Mouse (Mus musculus): ENCODE data around the gene St6galnac3. TPM values are rescaled to one million over a fixed set of nuclear protein-coding genes. Genes with fewer than 3 reads are reported as not detected.

The St6galnac3 gene
- total RNA-seq, 2 experiments from 2014 or later, result 22.0 to 25.9 TPM

DNA sequence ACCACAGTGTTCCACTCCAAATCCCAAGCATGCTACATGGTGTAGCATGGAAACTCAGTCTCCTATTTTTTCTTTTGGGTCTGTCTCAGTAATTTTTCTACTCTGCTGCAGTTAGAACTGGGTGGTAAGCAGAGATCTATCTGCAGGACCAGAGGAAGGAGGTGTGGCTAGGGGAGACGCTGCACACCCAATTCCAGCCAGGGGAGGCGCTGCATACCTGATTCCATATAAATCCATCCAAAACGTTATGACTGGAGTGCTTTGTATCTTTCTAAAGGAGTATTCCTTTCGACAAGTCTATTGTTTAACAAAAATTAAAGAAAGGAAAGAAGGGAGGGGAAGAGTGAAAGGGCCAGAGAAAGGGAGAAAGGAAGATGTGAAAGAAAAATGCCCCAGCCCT lies 476.9 kb downstream of the St6galnac3 start:
- DNase-seq (ENCODE audit: low spot score in 2 of 2), result no peak

DNA sequence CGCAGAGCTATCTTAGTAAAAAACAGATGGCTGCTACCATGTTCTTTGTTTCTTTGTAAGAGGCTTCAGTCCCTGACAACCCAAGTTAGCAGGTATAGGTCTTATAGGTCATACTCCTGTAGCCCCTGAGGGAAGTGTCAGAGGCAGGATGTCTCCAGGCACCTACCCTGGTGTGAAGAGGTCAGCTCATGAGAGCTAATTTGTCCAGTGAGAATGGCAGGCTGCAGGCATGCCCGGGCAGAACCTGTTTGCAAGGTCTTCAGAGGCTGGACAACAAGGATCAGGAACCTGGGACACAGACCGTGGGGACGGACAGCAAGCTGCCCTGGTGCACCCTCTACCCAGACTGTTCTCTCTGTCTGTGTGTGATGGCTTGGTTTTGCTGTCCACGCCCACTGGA lies 482.4 kb downstream of the St6galnac3 start:
- DNase-seq (ENCODE audit: low spot score in 2 of 2), result no peak

DNA sequence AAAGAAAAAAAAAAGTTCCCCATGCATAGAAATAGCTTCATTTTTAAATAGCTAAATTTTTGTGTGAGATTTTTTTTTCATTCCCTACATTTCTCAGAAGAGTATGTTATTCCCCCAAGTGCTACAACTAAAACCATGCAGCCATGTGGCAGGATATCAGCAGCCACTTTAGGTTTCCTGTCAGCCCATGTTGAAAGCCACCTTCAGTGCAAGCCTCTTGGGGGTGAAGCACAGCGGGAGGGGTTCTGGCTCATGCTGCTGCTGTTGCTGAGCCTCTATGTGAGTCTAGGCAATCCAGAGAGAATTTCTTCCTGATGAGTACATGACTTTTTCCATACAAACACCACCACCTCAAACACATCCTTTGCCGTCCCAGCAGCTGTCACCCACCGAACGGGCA lies 483.8 kb downstream of the St6galnac3 start:
- no peak for DNase-seq (ENCODE audit: low spot score in 2 of 2)

DNA sequence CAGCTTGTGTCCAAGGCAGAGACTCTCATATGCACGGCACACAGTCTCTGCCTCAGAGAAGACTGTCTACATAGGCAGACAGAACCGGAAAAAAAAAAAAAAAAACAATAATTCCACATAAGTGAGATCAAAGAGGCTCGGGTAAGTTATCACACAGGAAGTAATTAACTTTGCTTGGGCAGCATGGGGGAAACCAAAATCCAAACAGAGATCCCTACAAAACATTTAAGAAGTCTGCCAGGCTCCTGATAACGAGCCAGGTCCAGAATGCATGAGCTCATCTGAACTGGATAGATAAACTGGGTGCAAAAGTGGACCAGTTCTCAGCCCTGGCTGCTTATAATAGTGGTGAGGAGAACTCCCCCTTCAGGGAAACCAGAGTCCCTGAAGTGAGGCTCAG lies 484.6 kb downstream of the St6galnac3 start:
- DNase-seq (ENCODE audit: low spot score in 2 of 2), result no peak

DNA sequence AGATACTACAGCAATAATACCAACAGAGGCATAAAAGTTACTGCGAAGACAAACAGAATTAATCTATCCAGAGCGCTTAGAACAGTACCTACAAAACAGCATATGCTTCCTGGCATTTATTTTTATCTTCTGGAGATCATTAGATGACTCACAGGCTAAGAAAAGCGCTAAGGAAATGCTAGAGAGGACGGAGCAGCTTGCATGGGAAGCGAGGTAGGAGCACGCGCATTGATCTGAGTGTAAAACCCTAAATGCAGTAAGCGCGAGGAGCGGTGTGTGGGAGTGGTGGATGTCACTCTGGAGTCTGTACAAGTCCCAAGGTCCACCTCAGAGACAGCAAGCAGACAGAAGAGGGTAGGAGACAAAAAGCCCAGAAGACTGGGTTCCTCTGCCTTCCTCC lies 486.6 kb downstream of the St6galnac3 start:
- no peak for DNase-seq (ENCODE audit: low spot score in 2 of 2)

DNA sequence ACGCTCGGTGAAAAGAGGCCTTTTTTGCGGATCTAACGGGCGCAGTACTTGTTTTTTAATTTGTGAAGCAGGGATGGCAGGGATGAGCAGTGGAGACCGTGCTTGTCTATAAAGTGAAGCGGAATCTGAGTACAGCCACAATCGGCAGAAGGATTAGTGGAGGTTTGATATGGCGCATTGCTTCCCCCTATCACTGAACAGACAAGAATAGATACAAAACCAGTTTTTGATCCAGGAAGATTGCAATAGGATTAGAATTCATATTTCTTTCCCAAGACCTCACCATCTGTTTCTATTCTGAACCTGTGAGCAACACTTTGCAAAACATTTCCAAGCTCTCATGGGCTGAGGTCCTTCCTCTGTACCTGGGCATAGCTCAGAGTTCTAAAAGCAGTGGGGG lies 488.7 kb downstream of the St6galnac3 start:
- DNase-seq (ENCODE audit: low spot score in 2 of 2), result no peak

DNA sequence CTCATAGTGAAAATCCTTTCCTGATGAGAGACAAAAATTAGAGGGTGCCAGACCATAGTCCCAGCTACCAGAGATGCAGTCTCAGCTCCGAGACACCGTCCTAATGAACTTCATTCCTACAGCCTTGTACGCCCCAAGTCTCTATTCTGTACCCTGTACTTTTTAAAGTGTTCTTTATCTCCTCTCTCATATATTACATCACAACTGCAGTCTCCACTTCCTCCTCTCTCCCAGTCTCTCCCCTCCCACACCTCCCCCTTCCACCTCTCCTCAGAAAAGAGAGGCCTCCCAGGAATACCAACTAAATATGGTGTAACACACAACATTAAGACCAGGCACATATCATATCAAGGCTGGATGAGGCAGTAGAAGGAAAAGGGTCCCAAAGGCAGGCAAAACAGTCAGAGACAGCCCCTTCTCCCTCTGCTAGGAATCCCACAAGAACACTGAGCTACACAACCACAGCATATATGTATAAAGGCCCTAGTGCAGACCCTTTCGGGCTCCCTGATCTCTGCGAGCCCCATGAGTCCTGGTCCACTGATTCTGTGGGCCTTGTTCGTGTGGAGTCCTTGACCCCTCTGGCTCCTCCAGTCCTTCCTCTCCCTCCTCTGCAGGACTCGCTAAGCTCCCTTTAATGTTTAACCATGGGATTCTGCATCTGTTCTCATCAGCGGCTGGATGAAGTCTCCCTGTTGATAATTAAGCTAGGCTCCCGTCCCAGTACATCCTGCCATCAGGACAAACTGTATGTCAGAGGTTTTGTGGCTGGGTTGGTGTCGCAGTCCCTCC lies 502.2 kb downstream of the St6galnac3 start:
- DNase-seq (ENCODE audit: low spot score in 2 of 2), result no peak

DNA sequence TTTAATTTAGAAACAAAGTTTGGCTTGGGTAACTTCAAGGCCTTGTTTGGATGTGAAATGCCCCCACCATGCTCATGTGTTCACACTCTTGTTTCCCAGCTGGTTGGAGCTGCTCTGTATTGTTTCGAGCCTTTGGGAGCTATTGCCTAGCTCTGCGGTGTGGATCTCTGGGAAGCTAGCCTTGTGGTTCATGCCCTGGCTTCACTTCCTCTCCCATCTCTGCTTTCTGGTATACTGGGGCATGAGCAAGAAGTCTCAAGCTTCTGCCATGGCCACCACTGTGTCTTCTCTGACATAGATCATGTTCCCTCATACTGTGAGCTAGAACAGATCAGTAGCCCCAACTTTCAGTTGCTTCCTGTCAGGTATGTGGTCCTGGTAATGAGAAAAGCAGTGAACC lies 505.6 kb downstream of the St6galnac3 start:
- DNase-seq (ENCODE audit: low spot score in 2 of 2), result no peak

DNA sequence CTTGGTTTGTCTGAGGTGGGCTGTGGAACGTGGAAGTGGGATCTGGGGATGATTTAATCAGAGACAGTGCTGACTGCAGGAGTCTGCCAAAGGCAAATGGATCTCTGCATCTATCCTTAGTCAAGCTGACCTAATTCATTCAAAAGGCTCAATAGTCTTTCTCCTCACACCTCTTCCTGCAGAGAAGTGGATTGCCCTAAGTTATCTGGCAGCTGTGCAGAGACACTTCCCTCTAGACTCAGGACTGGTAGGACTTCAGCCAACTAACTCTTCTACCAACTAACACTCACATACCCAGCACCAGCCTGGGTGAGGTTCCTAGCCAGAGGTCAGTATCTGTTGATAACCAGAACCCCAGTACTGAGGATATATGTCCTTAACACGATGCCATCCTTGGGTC lies 516.8 kb downstream of the St6galnac3 start:
- DNase-seq (ENCODE audit: low spot score in 2 of 2), result no peak

DNA sequence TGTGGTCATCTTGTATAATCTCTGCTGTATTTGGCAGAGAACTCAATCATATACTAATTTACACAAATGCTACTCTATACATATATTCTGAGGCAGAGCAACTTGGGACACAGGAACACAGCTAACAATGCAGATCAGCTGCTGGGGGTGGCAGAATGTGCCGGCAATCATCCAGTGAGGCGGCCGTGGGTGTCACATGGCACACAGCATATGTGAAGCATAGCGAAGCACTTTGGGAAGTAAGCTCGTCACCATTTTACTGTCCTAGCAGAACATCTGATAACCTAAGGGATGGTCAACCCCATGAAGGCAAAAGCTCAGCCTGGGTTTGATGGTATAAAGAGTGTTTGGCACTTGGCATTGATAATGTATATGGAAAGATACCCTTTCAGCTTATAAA lies 520.9 kb downstream of the St6galnac3 start:
- no peak for DNase-seq (ENCODE audit: low spot score in 2 of 2)

DNA sequence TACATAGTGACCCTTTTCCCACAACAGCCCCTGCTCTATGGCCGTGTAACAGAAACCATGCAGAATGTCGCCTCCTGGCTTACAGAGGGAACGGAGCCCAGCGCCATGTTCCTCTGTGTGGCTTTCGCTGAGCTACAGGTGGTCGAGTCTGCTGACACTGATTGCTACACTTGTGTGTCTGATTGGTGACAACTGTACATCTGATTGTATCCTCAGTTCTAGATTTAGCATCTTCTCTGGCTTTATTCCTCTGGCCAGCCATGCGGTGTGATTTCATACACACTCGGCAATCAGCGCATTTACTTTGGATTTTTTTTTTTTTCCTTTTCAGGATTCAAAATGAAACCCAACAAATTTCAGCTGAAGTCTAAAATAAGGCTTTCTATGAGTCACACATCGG lies 523.1 kb downstream of the St6galnac3 start:
- DNase-seq (ENCODE audit: low spot score in 2 of 2), result no peak

DNA sequence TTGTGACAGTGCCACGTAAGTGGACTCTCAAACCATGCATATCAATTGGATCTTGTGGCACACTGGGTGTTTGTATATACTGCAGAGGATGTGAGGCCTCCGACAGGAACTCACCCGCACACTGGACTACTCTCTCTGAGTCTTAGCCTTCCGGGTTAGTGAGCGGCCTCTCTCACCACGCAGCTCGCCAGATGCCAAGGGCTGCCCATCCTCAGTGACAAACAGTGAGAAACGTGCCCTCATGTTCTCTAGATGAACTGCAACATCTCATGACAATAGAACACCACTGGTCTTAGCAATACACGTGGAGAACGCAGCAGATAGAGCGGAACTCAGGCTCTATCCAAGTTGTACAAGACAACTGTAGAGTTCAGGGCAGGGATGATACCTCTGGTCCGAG lies 524.2 kb downstream of the St6galnac3 start:
- no peak for DNase-seq (ENCODE audit: low spot score in 2 of 2)

DNA sequence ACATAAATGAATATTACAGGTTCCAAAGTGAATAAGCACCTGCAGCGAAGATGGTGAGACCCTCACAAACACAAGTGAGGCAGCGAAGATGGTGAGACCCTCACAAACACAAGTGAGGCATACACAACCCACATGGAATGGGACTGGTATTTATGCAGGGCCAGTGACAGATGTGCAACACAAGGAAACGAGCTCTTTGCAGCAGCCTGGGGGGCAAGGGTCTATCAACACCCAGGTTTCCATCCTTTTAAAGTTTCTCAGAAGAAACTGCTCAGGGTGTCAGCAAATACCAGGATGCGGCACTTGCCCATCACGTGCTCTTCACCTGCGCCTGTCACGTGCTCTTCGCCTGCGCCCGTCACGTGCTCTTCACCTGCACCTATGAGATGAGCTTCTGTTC lies 524.9 kb downstream of the St6galnac3 start:
- DNase-seq (ENCODE audit: low spot score in 2 of 2), result no peak

DNA sequence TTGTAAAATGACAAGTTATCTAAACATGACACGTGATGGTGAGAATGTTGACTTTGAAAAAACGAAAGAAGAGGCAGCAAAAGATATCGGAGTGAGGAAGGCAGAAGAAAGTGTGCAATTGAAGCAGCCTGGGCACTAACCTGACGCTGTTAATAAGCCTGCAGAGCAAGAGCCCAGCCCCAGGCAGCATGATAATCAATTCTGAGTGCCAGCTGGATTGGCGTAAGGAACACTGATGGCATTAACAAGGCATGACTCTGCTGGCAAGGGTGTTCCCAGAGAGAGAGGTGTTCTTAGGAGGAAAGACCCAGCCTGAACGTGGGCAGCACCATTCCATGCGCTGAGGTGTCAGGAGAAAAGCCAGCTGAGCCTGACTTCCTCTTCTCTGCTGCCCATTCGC lies 525.7 kb downstream of the St6galnac3 start:
- no peak for DNase-seq (ENCODE audit: low spot score in 2 of 2)

DNA sequence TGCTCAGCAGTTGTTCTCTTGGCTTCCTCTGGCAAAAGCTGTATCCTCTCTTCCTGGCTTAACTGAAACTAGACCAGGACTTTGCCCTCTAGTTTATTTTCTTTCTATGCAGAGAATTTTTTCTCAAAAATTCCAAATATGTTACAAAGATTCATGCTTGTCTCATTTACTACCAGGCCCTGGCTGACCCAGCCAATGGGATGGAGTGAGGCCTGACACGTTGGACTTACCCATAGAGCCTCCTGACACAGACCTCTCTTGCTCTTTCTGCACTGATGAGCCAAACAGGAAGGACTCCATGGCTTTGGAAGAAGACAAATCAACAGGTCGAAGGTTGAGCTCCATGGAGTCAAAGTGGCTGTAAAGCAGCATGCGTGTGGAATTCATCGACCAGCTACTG lies 526.5 kb downstream of the St6galnac3 start:
- DNase-seq (ENCODE audit: low spot score in 2 of 2), result no peak

DNA sequence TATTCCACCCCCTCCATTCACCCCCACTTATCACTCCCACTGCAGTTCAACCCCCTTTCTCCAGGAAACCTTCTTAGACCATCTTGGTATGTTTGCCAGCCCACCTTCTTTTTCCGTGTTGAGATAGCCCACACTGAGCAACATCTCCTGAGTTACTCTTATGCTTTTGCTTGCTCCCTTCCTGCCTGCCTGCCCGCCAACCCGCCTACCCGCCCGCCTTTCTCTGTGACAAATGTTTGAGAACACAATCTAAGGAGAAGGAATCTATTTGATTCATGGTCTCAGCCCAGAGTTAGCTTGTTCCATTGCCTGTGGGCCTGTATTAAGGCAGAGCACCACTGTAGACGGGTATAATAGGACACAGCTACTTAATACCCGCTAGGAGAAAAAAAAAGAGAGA lies 531.9 kb downstream of the St6galnac3 start:
- DNase-seq (ENCODE audit: low spot score in 2 of 2), result no peak

DNA sequence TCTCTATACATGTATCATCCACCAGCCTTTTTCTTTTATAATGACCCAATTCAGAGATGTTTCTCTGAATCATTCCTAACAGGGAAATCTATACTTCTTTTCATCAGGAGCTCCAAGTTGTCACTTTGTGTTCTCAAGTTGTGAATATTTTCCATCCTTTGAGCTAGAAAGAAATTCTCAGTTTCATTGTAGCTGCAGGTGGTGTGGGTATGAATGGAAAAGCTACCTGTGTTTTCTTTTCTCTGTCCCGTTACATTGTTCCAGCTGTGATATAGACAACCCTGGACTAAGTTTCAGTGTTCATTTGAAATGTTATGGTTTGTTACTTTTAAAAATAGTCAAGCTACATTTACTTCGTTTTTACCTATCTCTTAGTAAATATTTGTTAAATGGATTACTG lies 534.2 kb downstream of the St6galnac3 start:
- DNase-seq (ENCODE audit: low spot score in 2 of 2), result no peak

DNA sequence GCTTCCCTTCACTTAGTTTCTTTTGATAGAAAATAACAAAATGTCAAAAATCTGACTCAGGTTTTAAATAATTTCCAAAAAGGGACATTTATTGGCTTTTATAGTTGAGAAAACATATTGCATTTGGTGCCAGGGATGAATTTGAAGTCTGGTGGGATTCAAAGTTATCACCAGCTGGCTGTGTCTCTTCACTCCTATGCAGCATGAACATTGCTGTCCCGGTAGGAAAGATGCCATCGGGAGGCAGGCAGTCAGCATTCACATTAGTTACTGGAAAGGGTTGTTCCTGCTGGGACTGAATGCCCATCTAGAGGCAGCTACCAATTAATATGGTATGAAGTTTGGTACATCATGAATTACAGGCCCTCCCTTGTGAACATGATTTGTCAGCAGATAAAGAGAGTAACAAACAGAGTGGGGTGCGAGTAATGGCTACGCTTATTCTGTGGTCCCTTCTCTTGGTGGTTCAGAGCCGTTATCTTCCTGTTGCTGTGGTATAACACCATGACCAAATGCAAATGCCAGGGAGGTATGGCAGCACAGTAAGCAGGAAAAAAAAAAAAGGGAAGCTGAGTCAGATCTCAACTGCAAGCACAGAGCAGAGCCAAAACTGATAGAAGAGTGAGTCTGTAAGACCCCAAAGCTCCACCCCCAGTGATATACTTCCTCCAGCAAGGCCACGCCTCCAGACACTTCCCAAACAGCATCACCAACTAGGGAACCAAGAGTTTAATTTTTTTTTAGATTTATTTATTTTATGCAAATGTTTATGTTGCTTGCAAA lies 535.1 kb downstream of the St6galnac3 start:
- DNase-seq (ENCODE audit: low spot score in 2 of 2), result no peak

DNA sequence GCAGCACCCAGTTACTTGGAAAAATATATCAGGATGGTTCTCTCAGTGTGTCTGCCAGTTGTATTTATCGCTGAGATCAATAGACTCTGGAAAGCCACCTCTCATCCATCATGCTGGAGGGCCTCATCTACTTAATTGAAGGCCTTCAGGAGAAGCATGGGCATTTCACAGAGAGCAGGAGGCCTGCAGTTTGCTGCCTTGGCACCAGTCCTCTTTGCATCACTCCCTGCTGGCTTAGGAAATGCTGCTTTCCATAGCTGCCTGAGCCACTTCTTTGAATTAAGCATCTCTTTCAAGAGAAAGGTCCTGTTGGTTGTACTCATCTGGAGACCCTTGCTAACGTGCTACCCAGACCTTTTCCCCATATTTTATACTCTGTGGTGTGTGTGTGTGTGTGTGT lies 536.8 kb downstream of the St6galnac3 start:
- DNase-seq (ENCODE audit: low spot score in 2 of 2), result no peak

DNA sequence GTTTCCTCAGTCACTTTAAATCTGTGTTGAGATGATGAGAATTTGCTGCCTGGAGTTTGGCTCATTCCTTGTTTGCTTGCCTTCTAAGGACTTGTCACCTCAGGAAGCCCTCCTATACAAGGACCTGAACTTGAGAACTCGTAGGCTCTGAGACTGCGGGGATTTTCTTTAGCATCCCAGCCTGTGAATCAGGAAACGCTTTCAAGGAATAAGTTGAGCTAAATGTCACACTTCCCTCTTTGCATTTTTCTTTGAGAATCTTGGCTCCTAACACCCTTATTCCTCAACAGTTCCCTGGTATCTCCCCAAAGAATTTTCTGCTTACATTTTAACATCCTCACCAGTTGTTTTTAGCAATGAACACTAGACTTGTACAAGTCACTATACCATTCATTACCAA lies 539.9 kb downstream of the St6galnac3 start:
- no peak for DNase-seq (ENCODE audit: low spot score in 2 of 2)

DNA sequence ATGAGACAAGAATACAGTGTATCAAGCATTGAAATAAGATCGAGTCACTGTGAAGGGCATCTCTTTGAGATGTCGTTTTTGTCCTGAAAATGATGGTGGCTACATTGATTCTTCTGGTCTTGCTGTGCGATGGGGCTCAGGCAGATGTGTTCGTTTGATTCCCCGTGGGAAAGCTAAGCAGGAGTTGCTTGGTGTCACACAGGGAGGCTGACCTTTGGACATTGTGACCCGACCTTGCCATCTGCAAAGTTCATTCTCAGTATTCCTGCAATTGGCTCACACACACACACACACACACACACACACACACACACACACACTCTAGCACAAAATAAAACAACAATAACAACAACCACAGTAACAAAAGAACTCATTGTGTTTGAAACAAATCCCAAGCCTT lies 543.7 kb downstream of the St6galnac3 start:
- no peak for DNase-seq (ENCODE audit: low spot score in 2 of 2)

DNA sequence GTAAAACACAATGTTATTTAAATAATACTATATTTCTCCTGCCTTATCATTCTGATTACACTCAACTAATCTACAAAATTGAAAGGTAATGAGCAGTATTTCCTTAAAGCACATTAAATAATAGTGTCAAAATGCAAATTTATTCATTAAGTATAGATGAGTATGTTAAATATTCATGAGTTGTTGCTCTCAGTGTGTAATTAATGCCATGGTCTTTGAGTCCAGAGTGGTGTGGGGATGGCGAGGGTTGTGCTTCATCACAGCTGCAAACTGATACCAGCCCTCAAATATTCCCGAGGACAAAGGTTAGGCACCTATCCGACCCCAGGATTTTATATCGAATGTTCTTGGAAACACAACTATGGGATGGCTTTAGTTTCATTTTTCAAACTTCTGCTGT lies 548.2 kb downstream of the St6galnac3 start:
- DNase-seq (ENCODE audit: low spot score in 2 of 2), result no peak

DNA sequence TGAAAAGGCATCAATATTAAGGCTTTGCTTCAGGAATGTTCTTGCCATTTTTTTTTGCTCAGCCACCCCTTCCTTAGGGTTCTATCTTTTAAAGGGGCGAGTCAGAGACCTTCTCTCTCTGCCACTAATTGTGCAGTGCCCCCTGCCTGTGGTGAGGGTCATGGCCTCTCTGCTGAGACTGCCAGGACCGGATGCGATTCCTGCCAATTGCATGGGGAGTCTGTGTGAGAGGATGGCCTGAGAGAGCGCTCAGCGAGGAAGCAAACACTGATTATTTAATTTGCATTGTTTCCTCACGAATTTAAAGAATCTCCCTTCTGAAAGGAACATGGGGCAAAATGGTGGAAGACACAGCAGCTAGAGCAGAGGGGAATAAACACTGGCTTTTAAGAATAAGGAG lies 548.6 kb downstream of the St6galnac3 start:
- no peak for DNase-seq (ENCODE audit: low spot score in 2 of 2)

All from adrenal gland, postnatal 4 days (tissue).